Mouse (Mus musculus): ENCODE measurements around the gene Adgrg5. TPM values are rescaled to one million over a fixed set of nuclear protein-coding genes. Genes with fewer than 3 reads are reported as not detected.

Adgrg5 gene
- polyA plus RNA-seq, 1 experiment from 2014 or later: not detected

Other genes with a start within 250 kb of the Adgrg5 start
- gene Pllp, start 227.4 kb upstream of the Adgrg5 start, polyA plus RNA-seq (2016; fragmentation: Nextera tagmentation; extraction: Ambion mirVana): 0.40 and 0.42 TPM in 2 replicates
- not detected in 2 replicates for gene Ccl22, start 178.1 kb upstream of the Adgrg5 start, polyA plus RNA-seq (2016; fragmentation: Nextera tagmentation; extraction: Ambion mirVana)
- gene Cx3cl1, start 151.7 kb upstream of the Adgrg5 start, polyA plus RNA-seq (2016; fragmentation: Nextera tagmentation; extraction: Ambion mirVana): 5.3 and 7.5 TPM in 2 replicates
- not detected in 2 replicates for gene Ccl17, start 113.2 kb upstream of the Adgrg5 start, polyA plus RNA-seq (2016; fragmentation: Nextera tagmentation; extraction: Ambion mirVana)
- gene Coq9, start 85.4 kb upstream of the Adgrg5 start, polyA plus RNA-seq (2016; fragmentation: Nextera tagmentation; extraction: Ambion mirVana): 61.8 and 64.4 TPM in 2 replicates
- gene Ciapin1, start 85.3 kb upstream of the Adgrg5 start, polyA plus RNA-seq (2016; fragmentation: Nextera tagmentation; extraction: Ambion mirVana): 145 and 156 TPM in 2 replicates
- 161 and 173 TPM in 2 replicates for gene Polr2c, start 66.2 kb upstream of the Adgrg5 start, polyA plus RNA-seq (2016; fragmentation: Nextera tagmentation; extraction: Ambion mirVana)
- 18.9 and 20.0 TPM in 2 replicates for gene Dok4, start 47.4 kb upstream of the Adgrg5 start, polyA plus RNA-seq (2016; fragmentation: Nextera tagmentation; extraction: Ambion mirVana)
- gene Ccdc102a, start 5.6 kb upstream of the Adgrg5 start, polyA plus RNA-seq (2016; fragmentation: Nextera tagmentation; extraction: Ambion mirVana): 48.5 and 52.6 TPM in 2 replicates
- gene Adgrg1, start 51.1 kb downstream of the Adgrg5 start, polyA plus RNA-seq (2016; fragmentation: Nextera tagmentation; extraction: Ambion mirVana): 7.0 and 7.1 TPM in 2 replicates
- gene Adgrg3, start 94.0 kb downstream of the Adgrg5 start, polyA plus RNA-seq (2016; fragmentation: Nextera tagmentation; extraction: Ambion mirVana): 2.2 and 2.7 TPM in 2 replicates
- 0.23 TPM in 1 of 2 replicates, not detected in the other for gene Drc7, start 131.4 kb downstream of the Adgrg5 start, polyA plus RNA-seq (2016; fragmentation: Nextera tagmentation; extraction: Ambion mirVana)
- gene Katnb1, start 157.5 kb downstream of the Adgrg5 start, polyA plus RNA-seq (2016; fragmentation: Nextera tagmentation; extraction: Ambion mirVana): 26.7 and 27.6 TPM in 2 replicates